Mouse (Mus musculus) lung, embryonic 14.5 days (tissue): ENCODE measurements at regions not wholly inside any gene's neighbourhood (a gene's known extent, or its start where the extent isn't known, plus 50 kb on each side); places are given as distances from the start of the nearest gene placed in this dataset.

Experiments used
- ATAC-seq: fragments of 200-750 bp; cut with Nextera tagmentation; 2 replicates; pipeline ENCODE4 v1.8.0; 2017; ENCODE audit warnings: mild to moderate bottlenecking, moderate TSS enrichment, moderate library complexity; ENCODE audit not compliant: insufficient read depth
- DNase-seq: peaks from one replicate; pipeline ENCODE4 v3.0.0-alpha.2; 2015
- H3K27ac ChIP-seq: fragments of 300-500 bp; sonication (generic); 2 replicates; pipeline ENCODE4 v1.5.1; 2014; ENCODE audit warnings: low read depth, mild to moderate bottlenecking, moderate library complexity
- H3K27me3 ChIP-seq: fragments of 300-500 bp; sonication (generic); 2 replicates; pipeline ENCODE4 v1.6.1; 2014; ENCODE audit warnings: low read length, control low read depth; ENCODE audit not compliant: insufficient read depth
- H3K36me3 ChIP-seq: fragments of 300-500 bp; sonication (generic); 2 replicates; pipeline ENCODE4 v1.6.1; 2014; ENCODE audit warnings: control low read depth; ENCODE audit not compliant: insufficient read depth
- H3K4me1 ChIP-seq: fragments of 300-500 bp; sonication (generic); 2 replicates; pipeline ENCODE4 v1.6.1; 2014; ENCODE audit warnings: antibody characterized with exemption, control low read depth; ENCODE audit not compliant: insufficient read depth
- H3K4me2 ChIP-seq: fragments of 300-500 bp; sonication (generic); 2 replicates; pipeline ENCODE4 v1.6.1; 2014; ENCODE audit warnings: mild to moderate bottlenecking
- H3K4me3 ChIP-seq: fragments of 300-500 bp; sonication (generic); 2 replicates; pipeline ENCODE4 v1.5.1; 2014; ENCODE audit warnings: low read depth, low read length
- H3K9ac ChIP-seq: fragments of 300-500 bp; sonication (generic); 2 replicates; pipeline ENCODE4 v1.6.1; 2014
- H3K9me3 ChIP-seq: fragments of 300-500 bp; sonication (generic); 2 replicates; pipeline ENCODE4 v1.6.1; 2016; ENCODE audit warnings: low read depth, low read length, control low read depth
- CTCF ChIP-seq: IDR thresholded peaks from 2 replicates; pipeline ENCODE4 v1.5.1; 2016; ENCODE audit warnings: antibody characterized with exemption, low read depth
- WGBS: fragments of 180-500 bp; shearing (Covaris S2); extraction: QIAGEN DNeasy Blood & Tissue Kit; methylation state at CpG from one replicate; pipeline ENCODE4 v1.1.7; 2014; 5-methylcytosine and 5-hydroxymethylcytosine counted together

DNA sequence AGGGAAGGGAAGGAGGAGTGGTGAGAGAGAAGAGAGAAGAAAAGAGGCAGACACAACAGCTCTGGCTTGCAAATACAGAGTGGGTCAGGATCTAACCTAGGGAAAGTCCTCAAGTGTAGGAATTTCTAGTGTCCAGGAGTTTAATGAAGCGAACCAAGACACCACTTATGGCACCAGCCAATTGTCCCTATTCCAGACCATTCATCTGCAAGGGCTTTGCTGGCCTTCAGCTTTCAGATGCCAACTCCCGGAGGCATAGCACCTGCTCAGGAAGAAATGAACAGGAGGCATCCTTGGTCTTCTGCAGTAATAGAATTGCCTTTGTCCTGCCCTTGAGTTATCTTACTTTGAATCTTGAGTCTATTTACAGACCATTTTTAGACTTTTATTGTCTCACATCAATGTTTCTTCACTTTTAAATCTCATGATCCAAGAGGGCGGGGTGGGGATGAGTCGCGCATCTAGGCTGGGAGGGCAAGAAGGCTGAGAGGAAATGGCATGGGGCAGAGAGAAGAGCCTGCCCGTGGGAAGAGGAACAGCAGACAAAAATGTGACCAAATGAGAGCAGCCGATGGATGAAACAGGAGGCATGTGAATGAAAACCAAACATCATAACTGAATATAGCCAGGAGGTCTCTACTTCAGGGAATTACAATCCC is 190.1 kb upstream of the Hmga2 start:
- H3K4me2 ChIP-seq: no peak overlapping the region
- H3K36me3 ChIP-seq: no peaks in the 10 kb centered on the region
- no peak overlapping the region for H3K27ac ChIP-seq
- no peak overlapping the region for H3K4me3 ChIP-seq
- H3K9ac ChIP-seq: no peak overlapping the region
- DNase-seq (no peak), ATAC-seq (no peak)
- no peaks in the 10 kb centered on the region for H3K4me1 ChIP-seq
- H3K27me3 ChIP-seq: no peaks in the 10 kb centered on the region
- no peaks in the 10 kb centered on the region for H3K9me3 ChIP-seq
- TF ChIP-seq CTCF: no peak
- 85% methylated on average over 7 of the region's 7 CpGs for WGBS

DNA sequence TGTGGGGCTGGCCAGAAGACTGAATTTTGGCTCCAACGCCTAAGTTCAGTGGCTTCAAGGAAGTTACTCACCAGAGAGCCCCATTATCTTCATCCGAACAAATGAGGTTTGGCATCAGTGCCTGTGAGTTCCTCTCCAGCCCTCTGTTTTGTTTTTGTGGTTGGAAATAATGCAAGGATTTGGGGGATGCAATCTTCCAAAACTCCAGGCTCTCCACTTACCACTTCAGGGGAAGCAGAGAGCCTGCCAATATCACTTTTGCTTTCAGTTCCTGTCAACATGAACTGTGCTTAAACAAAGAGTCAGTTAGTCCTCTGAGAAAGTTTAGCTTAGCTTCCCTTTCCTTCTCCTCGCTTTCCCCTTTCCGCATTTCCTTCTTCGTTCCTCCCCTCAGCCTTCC is 189.4 kb upstream of the Hmga2 start:
- Histone ChIP-seq H3K4me3 (no peak overlapping the region), H3K9me3 (no peaks in the 10 kb centered on the region), H3K4me2 (no peak overlapping the region), H3K4me1 (no peaks in the 10 kb centered on the region), H3K27ac (no peak overlapping the region), H3K36me3 (no peaks in the 10 kb centered on the region), H3K9ac (no peak overlapping the region), H3K27me3 (no peaks in the 10 kb centered on the region)
- ATAC-seq (no peak), DNase-seq (no peak)
- no peak for TF ChIP-seq CTCF
- WGBS: 64% methylated on average over 5 of the region's 5 CpGs

DNA sequence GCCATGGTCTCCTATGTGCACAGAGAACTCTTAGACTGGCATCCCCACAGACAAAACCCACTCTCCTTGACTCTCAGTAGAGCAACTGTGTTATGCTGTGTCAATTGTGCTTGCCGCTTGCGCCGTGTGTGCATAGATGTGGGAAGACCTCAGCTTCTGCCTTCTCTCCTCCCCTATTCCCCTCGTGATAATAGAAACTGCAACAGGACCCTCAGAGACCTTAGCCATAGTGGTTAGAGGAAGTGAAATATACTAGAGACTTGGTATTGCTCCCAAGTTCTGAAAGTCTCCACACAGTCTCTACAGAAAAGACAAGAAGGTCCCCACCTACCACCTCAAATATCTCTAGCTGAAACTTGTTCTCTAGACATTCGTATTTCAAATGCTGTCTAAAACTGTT is 188.2 kb upstream of the Hmga2 start:
- H3K9me3 ChIP-seq: no peaks in the 10 kb centered on the region
- no peak overlapping the region for H3K4me3 ChIP-seq
- ATAC-seq: no peak
- DNase-seq: no peak
- TF ChIP-seq CTCF: no peak
- no peaks in the 10 kb centered on the region for H3K36me3 ChIP-seq
- H3K9ac ChIP-seq: no peak overlapping the region
- no peak overlapping the region for H3K4me2 ChIP-seq
- no peaks in the 10 kb centered on the region for H3K4me1 ChIP-seq
- H3K27ac ChIP-seq: no peak overlapping the region
- no peaks in the 10 kb centered on the region for H3K27me3 ChIP-seq
- WGBS: 87% methylated on average over 5 of the region's 5 CpGs

DNA sequence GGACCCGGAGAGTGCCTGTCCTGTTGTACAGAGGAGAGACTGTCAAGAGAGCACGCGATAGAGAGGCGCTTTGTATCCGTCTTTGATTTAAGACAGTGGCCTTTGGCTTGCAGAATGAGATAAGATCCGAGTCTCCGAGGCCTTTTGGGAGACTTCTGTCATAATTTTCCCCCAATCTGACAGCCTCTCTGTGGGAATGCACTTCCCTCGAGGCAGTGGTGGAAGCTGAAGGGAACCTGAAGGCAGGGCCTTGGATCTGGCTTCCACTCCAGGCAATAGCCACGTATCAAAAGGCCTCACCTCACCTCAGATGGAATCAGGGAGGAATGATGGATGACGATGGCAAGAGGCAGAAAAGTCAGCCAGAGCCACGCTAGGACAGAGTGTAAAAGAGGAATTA is 187.1 kb upstream of the Hmga2 start:
- no peak for TF ChIP-seq CTCF
- H3K9ac ChIP-seq: no peak overlapping the region
- no peak for ATAC-seq
- H3K36me3 ChIP-seq: no peaks in the 10 kb centered on the region
- 43% methylated on average over 11 of the region's 11 CpGs for WGBS
- H3K27ac ChIP-seq: no peak overlapping the region
- DNase-seq: no peak
- H3K4me2 ChIP-seq: no peak overlapping the region
- no peaks in the 10 kb centered on the region for H3K27me3 ChIP-seq
- no peak overlapping the region for H3K4me3 ChIP-seq
- H3K4me1 ChIP-seq: no peaks in the 10 kb centered on the region
- H3K9me3 ChIP-seq: no peaks in the 10 kb centered on the region

DNA sequence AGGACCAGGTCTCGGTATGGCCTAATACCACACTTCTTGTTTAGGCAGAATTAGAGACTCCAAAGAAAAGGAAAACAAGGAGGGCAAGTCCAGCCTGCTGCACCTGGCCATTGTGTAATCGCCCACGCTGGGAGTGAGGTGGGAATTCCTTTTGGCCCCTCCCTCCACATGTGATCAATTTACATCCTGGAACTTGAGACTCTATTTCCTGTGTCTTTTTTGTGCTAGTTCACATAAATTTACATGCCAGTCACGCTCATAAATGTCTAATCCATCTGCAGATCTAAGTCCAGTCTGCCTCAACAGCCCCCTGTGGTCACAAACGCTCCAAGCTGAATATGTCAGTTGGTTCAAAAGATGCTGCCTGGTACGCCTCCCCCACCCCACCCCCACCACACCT is 184.2 kb upstream of the Hmga2 start:
- no peak for DNase-seq
- no peak for ATAC-seq
- H3K4me2 ChIP-seq: no peak overlapping the region
- H3K9ac ChIP-seq: no peak overlapping the region
- H3K27ac ChIP-seq: no peak overlapping the region
- 43% methylated on average over 6 of the region's 6 CpGs for WGBS
- TF ChIP-seq CTCF: no peak
- H3K4me1 ChIP-seq: no peaks in the 10 kb centered on the region
- H3K27me3 ChIP-seq: no peaks in the 10 kb centered on the region
- H3K4me3 ChIP-seq: no peak overlapping the region
- H3K36me3 ChIP-seq: no peaks in the 10 kb centered on the region
- no peaks in the 10 kb centered on the region for H3K9me3 ChIP-seq

DNA sequence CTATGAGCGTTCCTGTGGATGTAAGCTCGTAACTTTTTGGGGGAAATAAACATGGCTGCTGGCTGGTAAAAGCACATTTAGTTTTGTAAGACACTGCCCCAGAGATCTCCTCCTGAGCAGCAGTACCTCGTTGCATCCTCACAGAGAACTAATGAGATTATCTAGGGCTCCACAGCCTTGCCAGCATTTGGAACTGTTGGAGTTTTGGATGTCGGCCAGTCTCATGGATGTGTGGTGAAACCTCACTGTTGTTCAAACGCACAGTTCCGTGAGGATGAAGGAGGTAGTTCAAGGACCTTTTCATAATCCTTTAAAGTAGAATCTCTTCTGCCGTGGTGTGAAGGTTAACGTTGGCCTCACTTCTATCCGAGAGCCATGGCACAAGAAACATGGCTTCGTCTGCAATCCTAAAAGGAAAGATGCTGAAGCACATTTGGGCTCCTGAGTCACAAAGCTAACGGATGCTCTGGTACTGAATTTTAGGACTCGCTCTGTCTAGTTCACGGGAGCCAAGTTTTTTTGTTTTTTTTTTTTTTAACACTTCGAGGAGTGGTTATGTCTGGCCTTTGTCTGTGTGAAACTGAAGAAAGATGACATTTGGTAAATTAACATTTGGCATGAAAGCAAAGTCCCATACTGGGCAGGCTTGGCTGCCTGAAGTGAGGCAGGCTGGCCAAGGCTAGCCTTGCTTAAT is 179.1 kb upstream of the Hmga2 start:
- H3K9me3 ChIP-seq: 0 out of 2 replicates have a peak, but pooled peaks cover 6% of the 10 kb centered on the region
- no peak overlapping the region for H3K27ac ChIP-seq
- TF ChIP-seq CTCF: no peak
- no peaks in the 10 kb centered on the region for H3K36me3 ChIP-seq
- ATAC-seq: no peak
- H3K4me3 ChIP-seq: no peak overlapping the region
- 50% methylated on average over 14 of the region's 14 CpGs for WGBS
- no peaks in the 10 kb centered on the region for H3K27me3 ChIP-seq
- H3K9ac ChIP-seq: no peak overlapping the region
- DNase-seq: peak; percentile 72
- no peak overlapping the region for H3K4me2 ChIP-seq
- peaks cover 11% of the 10 kb centered on the region; the same call in 1 of the 2 replicates for H3K4me1 ChIP-seq

DNA sequence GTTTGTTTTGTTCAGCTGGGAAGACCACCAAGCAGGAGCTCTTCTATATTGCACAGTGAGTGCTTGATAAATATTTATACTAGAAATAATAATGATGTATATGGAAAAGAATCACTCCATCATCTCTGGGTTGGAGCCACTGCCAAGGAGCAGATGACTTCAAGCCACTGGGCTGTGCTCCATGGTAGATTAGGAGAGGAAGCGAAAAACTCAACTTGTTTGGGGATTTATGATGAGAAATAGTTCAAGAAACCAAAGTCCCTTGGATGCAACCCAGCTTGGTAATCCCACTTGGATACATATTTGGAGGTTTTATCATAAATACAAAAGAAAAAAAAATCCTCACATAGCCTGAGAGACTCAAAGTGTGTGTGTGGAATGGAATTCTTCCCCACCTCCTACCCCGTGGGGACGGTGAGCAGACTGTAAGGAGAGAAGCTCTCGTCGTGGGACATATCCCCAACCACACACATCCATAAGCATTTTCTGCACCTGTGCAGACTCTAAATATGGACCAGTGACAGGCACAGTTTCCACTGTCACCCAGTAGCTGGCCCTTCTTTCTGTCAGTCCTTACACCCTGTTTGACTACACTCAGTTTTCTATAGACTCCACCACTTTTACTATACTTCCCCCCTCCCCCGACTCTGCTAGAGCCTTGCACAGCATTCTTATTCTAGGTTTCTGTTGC is 176.4 kb upstream of the Hmga2 start:
- TF ChIP-seq CTCF: no peak
- Histone ChIP-seq H3K27me3 (no peaks in the 10 kb centered on the region), H3K9me3 (0 out of 2 replicates have a peak, but pooled peaks cover 6% of the 10 kb centered on the region), H3K4me2 (no peak overlapping the region), H3K9ac (no peak overlapping the region), H3K27ac (no peak overlapping the region), H3K4me3 (no peak overlapping the region), H3K4me1 (peaks cover 14% of the 10 kb centered on the region), H3K36me3 (no peaks in the 10 kb centered on the region)
- DNase-seq (peak; percentile 95), ATAC-seq (peak; percentile 88)
- 47% methylated on average over 6 of the region's 6 CpGs for WGBS
